Mouse (Mus musculus) megakaryocyte, embryonic 14.5 days (primary cell): Measurements from ENCODE around the gene Zfp217. TPM values are rescaled to one million over a fixed set of nuclear protein-coding genes. Genes with fewer than 3 reads are reported as not detected.
"Not testable (repeated sequence)": the region's sequence is repeated elsewhere in the genome, so short reads cannot be mapped to it uniquely, and the experiment has no call there.

Source experiments
- H3K27me3 ChIP-seq: replicated peaks from 2 replicates; pipeline ENCODE3; 2012; ENCODE audit warnings: inconsistent platforms
- H3K36me3 ChIP-seq: replicated peaks from 2 replicates; pipeline ENCODE3; 2012; ENCODE audit warnings: low read length, inconsistent platforms, mixed read lengths
- H3K4me1 ChIP-seq: 2 replicates; pipeline ENCODE4 v1.6.1; 2012; ENCODE audit warnings: inconsistent platforms
- H3K4me3 ChIP-seq: replicated peaks from 2 replicates; pipeline ENCODE3; 2012; ENCODE audit warnings: moderate library complexity, mild to moderate bottlenecking, inconsistent platforms
- H3K9me3 ChIP-seq: 2 replicates; pipeline ENCODE4 v1.6.1; 2012; ENCODE audit warnings: inconsistent platforms
- FLI1 ChIP-seq: IDR thresholded peaks from 2 replicates; pipeline ENCODE4 v1.6.1; 2012; ENCODE audit warnings: low read length, inconsistent platforms, mixed read lengths
- GATA1 ChIP-seq: IDR thresholded peaks from 3 replicates; pipeline ENCODE4 v1.6.1; 2012; ENCODE audit warnings: mixed read lengths, low read length, inconsistent platforms, borderline replicate concordance
- polyA plus RNA-seq: library from polyadenylated mRNA; stranded (reverse); fragments of >175 nt; gene quantifications from 2 replicates; pipeline ENCODE4 v1.2.3, GENCODE M21; 2012; ENCODE audit warnings: low replicate concordance; ENCODE audit not compliant: insufficient read depth

Zfp217 gene
- polyA plus RNA-seq, 1 experiment, result 3.0 TPM

- Histone ChIP-seq H3K4me3 (peak overlapping the region; percentile 93), H3K9me3 (no peaks in the 10 kb centered on the region), H3K36me3 (peaks cover 2% of the 10 kb centered on the region), H3K27me3 (no peaks in the 10 kb centered on the region), H3K4me1 (peaks cover 26% of the 10 kb centered on the region)
- TF ChIP-seq FLI1, result no peak
- no peak for TF ChIP-seq GATA1
These were observed 35.9 kb upstream of the Zfp217 start for GRCm38 (mm10) chr2:170183851-170184174.

- Histone ChIP-seq H3K9me3 (no peaks in the 10 kb centered on the region), H3K4me3 (no peak overlapping the region), H3K4me1 (peaks cover 30% of the 10 kb centered on the region), H3K27me3 (no peaks in the 10 kb centered on the region), H3K36me3 (peaks cover 2% of the 10 kb centered on the region)
- TF ChIP-seq FLI1, result no peak
- TF ChIP-seq GATA1, result no peak
These were observed 34.0 kb upstream of the Zfp217 start for GRCm38 (mm10) chr2:170181862-170182261.

GRCm38 (mm10) chr2:170180769-170181168 is 32.9 kb upstream of the Zfp217 start:
- peaks cover 39% of the 10 kb centered on the region for H3K4me1 ChIP-seq
- H3K9me3 ChIP-seq, H3K4me3 ChIP-seq, H3K27me3 ChIP-seq, H3K36me3 ChIP-seq: not testable (repeated sequence)

GRCm38 (mm10) chr2:170179317-170179716 is 31.4 kb upstream of the Zfp217 start:
- Histone ChIP-seq H3K36me3 (peaks cover 2% of the 10 kb centered on the region), H3K27me3 (no peaks in the 10 kb centered on the region), H3K4me3 (no peak overlapping the region), H3K9me3 (no peaks in the 10 kb centered on the region), H3K4me1 (peaks cover 43% of the 10 kb centered on the region)
- TF ChIP-seq FLI1, result no peak

GRCm38 (mm10) chr2:170177323-170177722 is 29.4 kb upstream of the Zfp217 start:
- Histone ChIP-seq H3K4me1 (peaks cover 50% of the 10 kb centered on the region), H3K9me3 (no peaks in the 10 kb centered on the region), H3K4me3 (no peak overlapping the region), H3K36me3 (no peaks in the 10 kb centered on the region), H3K27me3 (no peaks in the 10 kb centered on the region)
- no peak for TF ChIP-seq GATA1
- no peak for TF ChIP-seq FLI1

GRCm38 (mm10) chr2:170176284-170176926 is 28.5 kb upstream of the Zfp217 start:
- peaks cover 50% of the 10 kb centered on the region for H3K4me1 ChIP-seq
- no peaks in the 10 kb centered on the region for H3K36me3 ChIP-seq
- H3K9me3 ChIP-seq, result no peaks in the 10 kb centered on the region
- H3K4me3 ChIP-seq, result no peak overlapping the region
- H3K27me3 ChIP-seq, result no peaks in the 10 kb centered on the region
- TF ChIP-seq GATA1, result no peak
- TF ChIP-seq FLI1, result no peak

- TF ChIP-seq FLI1, result no peak
- no peak for TF ChIP-seq GATA1
- Histone ChIP-seq H3K4me3 (peak overlapping the region; percentile 43), H3K9me3 (no peaks in the 10 kb centered on the region), H3K4me1 (peaks cover 50% of the 10 kb centered on the region), H3K36me3 (no peaks in the 10 kb centered on the region), H3K27me3 (no peaks in the 10 kb centered on the region)
These were observed 27.8 kb upstream of the Zfp217 start for GRCm38 (mm10) chr2:170175661-170176150.

- H3K4me1 ChIP-seq, result peaks cover 50% of the 10 kb centered on the region
- H3K9me3 ChIP-seq, result no peaks in the 10 kb centered on the region
These were observed 27.3 kb upstream of the Zfp217 start for GRCm38 (mm10) chr2:170175190-170175589.

GRCm38 (mm10) chr2:170169062-170169461 is 21.2 kb upstream of the Zfp217 start:
- Histone ChIP-seq H3K4me3 (peak overlapping the region; percentile 74), H3K4me1 (peaks cover 36% of the 10 kb centered on the region), H3K36me3 (no peaks in the 10 kb centered on the region), H3K27me3 (no peaks in the 10 kb centered on the region), H3K9me3 (0 out of 2 replicates have a peak, but pooled peaks cover 5% of the 10 kb centered on the region)
- TF ChIP-seq GATA1 (no peak), FLI1 (no peak)

More at GRCm38 (mm10) chr2:170175190-170175589, 27.3 kb upstream of the Zfp217 start:
- Histone ChIP-seq H3K27me3 (no peaks in the 10 kb centered on the region), H3K36me3 (no peaks in the 10 kb centered on the region), H3K4me3 (peak overlapping the region; percentile 43)
- TF ChIP-seq GATA1, result no peak
- no peak for TF ChIP-seq FLI1

GRCm38 (mm10) chr2:170165649-170166048 is 17.7 kb upstream of the Zfp217 start:
- TF ChIP-seq FLI1 (no peak), GATA1 (no peak)

More at GRCm38 (mm10) chr2:170165649-170166048, 17.7 kb upstream of the Zfp217 start:
- H3K27me3 ChIP-seq, result no peaks in the 10 kb centered on the region
- no peak overlapping the region for H3K4me3 ChIP-seq
- no peaks in the 10 kb centered on the region for H3K36me3 ChIP-seq
- H3K9me3 ChIP-seq, result 0 out of 2 replicates have a peak, but pooled peaks cover 5% of the 10 kb centered on the region
- H3K4me1 ChIP-seq, result peaks cover 34% of the 10 kb centered on the region
